Mouse (Mus musculus) liver, postnatal 0 days (tissue): ENCODE measurements at regions not wholly inside any gene's neighbourhood (a gene's known extent, or its start where the extent isn't known, plus 50 kb on each side); places are given as distances from the start of the nearest gene placed in this dataset.

Source experiments
- CTCF ChIP-seq: sonication (generic); IDR thresholded peaks from 2 replicates; pipeline ENCODE4 v1.5.1; 2016; ENCODE audit warnings: antibody characterized with exemption, low read depth
- EP300 ChIP-seq: IDR thresholded peaks from 2 replicates; pipeline ENCODE4 v1.6.1; 2016; ENCODE audit warnings: antibody characterized with exemption, low read depth, mild to moderate bottlenecking

- TF ChIP-seq EP300, result no peak
- TF ChIP-seq CTCF, result no peak
These were observed 129.1 kb upstream of the Bank1 start for GRCm38 (mm10) chr3:136454967-136455366.
